Mouse (Mus musculus): ENCODE results near the gene Kctd5.

DNA sequence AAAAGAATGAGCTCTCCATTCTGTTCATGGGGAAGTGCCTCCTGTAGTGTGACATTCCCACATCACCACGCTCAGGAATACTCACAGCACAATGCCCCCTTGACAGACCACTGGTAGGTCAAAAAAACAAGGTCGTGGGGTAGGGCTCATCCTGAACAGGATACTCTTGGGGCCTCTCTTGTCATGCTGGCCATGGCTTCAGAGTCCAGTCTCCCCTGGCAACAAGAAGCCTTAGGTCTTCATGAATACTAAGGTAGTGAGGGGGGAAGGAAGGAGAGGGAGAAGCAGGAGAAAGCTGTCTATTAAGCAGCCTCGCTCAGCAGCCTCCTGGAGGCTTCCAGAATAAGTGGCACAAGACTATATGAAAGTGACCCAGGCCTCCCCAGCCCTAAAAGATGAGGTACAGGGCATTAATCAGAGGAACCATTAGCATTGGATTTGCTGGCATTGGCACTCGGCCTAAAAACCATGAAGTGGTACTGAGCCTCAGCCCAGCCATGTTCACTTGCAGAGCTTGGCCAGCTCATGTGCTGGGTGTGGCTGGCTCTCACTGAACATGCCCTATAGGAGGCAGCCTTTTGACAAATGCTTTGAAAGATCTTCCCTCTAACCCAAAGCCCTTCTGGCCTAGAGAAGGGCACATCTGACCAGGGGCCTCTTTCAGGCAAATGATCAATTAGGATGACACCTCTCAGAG, 10.7 kb downstream of the Kctd5 start:
- TF ChIP-seq POLR2A (IDR thresholded peaks at IDR 0.05; ENCODE audit: borderline replicate concordance, low read depth, low read length) (no peak), CTCF (IDR thresholded peaks at IDR 0.05; ENCODE audit: low read depth, low read length) (no peak)

Measured in bone marrow macrophage, adult 2 months (primary cell).